Mouse (Mus musculus) thymus, postnatal 25 days (tissue): ENCODE measurements around the gene Aipl1.

Experiments
- DNase-seq: peaks from one replicate; pipeline ENCODE4 v3.0.0; 2022

Aipl1 gene

DNA sequence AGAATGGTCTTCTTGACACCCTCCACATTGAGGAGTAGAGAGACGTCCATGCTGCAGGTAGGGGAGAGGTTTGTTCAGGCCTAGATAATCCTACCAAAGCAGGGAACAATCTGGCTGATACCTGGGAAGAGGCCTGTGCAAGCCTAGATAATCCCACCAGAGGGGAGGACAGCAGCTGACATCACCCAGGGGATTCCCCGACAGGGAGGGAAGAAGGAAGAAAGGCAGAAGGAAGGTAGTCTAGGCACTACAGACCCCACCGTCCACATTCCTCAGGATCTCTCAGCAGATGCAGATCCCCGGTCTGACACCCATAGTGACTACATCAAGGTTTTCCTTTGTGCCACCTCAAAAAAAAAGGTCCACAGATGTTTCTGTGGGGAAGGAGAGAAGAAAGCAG is at the start of gene Aipl1:
TSS of gene Aipl1 (minus strand) at position 101 of the 400 bp plus-strand sequence.
- no peak for DNase-seq

GRCm38 (mm10) chr11:72086251-72087046 is 49.1 kb upstream of the Aipl1 start:
- DNase-seq: no peak

DNA sequence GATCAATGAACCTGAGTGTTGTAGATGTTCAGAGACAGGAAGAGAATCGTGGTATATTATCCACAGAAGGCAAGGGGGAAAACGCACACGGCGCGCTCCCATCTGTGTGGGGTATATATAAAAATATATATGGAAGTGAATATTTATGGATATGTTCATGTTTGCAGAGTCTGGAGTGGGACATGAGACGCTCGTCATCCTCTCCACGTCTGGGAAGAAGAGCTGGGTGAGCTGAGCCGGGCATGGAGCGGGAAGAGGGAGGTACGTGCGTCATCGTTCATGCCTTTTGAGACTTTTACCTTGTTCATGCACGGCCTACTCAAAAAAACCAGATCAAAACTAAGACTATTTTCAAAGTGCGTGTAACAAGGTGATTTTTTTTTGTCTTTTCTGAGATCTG is 47.0 kb upstream of the Aipl1 start:
- no peak for DNase-seq

GRCm38 (mm10) chr11:72082601-72083000 is 45.3 kb upstream of the Aipl1 start:
- no peak for DNase-seq

DNA sequence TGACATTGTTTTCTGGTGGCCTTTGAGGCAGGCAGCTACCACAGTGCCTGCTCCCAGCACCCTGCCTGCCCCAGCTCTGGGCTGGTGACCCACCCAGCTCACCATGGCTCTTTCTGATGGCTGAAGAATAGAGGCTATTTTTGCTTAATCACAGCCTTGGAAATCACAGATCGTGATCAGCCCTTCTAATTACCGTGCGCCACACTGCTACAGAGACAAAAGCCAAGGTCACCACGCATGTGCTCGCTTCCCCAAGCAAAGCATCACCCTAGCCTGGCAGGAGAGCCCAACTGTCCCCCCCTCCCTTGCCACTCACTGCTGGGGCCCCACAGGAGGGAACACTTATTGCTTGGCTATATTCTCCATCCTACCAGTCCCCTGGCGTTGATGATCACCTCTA is 43.2 kb upstream of the Aipl1 start:
- no peak for DNase-seq

GRCm38 (mm10) chr11:72078647-72079046 is 41.3 kb upstream of the Aipl1 start:
- DNase-seq: no peak

GRCm38 (mm10) chr11:72078056-72078455 is 40.7 kb upstream of the Aipl1 start:
- DNase-seq: no peak

GRCm38 (mm10) chr11:72074230-72074629 is 36.9 kb upstream of the Aipl1 start:
- no peak for DNase-seq

DNA sequence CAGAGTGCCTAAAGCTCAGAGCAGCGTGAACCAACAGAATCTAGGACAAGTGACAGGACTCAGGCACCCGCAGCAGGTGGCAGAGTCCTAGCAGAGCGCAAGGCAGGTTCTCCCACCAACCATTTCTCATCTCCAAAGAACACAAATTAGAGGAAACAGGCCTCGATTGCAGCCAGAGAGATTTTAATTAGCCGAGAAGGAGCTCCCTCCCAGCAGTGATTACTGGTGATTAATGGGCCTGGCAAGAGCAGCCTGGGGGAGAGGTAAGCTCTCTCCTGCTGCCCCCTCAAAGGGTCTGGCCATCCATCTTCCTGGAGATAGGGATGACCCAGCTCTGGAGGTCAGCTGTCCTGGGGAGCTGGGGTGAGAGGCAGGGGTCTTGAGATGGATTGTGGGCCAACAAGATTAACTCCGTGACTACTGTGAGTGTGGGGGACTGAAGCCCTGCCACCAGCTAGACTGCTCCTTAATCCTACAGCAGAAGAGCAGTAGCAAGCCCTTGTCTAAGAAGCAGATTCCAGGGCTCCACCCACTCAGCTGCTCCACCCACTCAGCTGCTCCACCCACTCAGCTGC is 35.1 kb upstream of the Aipl1 start:
- no peak for DNase-seq

DNA sequence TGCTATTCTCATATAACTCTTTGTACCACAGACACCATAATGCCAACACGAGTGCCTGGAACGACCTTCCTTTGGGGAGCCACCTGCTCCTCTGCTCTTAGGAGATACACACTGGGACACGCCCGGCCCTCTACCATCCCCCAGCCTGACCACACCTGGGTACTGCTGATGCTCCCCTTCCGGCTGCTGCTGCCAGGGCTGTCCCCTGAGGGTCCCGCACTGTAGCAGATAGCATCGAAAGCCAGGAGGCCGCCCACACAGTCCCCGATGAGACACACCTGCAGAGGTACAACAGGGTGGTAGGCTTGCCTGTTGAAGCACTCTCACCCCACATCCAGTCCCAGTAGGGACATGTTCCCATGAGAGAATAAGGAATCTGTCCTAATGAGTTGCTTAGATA is 33.4 kb upstream of the Aipl1 start:
- DNase-seq: no peak

DNA sequence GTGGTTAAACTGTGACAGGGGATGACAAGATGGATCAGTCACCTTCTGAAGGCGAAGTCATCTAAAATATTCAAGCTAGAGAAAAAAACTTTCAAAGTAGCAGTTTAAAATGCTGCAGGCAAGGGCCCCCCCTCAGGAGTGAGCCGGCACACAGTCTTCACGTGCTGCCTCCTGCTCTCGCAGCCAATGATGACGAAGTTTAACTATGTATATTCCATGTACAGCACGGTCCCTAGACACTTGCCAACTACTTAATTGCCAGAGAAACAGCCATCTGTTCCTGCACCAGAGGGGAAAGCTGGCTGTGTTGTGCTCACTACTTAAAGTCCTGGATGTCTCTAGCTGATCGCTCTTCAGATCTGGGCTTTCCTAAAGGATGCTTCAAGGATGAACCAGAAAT is 30.7 kb upstream of the Aipl1 start:
- no peak for DNase-seq

DNA sequence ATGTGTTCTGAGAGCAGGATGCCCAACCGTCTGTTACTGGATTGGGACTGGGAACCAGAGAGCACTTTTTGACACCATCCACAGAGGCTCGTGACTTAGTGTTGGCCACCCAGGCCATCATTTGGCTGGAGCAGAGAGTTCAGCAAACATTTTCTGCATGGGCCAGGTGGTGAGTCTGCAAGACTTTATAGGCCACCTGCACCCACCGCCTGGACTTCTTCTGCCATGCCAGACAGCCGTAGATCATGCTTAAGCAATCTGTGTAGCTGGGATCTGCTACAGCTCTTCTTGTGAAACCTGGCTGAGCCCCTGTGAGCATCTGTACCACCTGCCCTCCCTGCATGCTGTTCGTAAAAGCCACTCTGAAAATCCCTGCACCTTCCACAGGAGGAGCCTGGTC is 30.0 kb upstream of the Aipl1 start:
- DNase-seq: no peak

DNA sequence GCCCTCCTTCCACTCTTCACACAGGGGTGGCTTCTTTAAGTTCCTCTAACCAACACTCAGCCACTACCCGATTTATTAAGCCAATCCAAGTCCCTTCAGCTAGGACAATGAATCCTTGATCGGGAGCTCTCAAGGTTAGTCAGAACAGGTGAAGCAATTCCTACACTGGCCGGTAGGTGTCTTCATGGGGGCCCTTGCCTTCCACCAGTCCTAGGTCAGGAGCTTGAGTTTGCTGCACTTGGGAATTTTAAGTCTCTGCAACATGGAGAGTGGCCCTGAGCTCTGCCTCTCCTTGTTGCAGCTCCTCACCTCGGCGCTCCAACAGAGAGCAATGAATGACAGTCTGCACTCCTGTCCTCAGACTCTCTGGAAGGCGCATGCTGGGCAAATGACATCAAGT is 29.0 kb upstream of the Aipl1 start:
- DNase-seq: peak; percentile 16

DNA sequence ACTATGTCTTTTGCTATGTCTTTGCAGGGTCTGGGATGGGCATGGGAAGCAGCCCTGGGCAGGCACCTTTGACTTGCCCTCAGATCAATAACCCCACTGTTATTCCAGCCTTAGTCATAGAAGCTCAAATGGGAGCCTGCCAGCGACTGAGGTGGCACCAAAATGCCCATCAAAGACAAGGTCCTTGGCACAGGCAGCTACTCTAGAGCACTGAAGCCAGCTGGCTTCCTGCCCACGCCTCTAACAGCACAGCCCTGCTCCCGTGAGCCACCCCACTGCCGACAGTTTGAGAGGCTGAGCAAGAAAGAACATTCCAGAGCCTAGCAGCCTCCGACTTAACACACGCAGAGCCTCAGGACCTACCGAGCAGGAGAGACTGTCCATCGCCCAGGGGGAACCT is 27.8 kb upstream of the Aipl1 start:
- no peak for DNase-seq

GRCm38 (mm10) chr11:72064414-72064813 is 27.1 kb upstream of the Aipl1 start:
- no peak for DNase-seq

GRCm38 (mm10) chr11:72061093-72061620 is 23.8 kb upstream of the Aipl1 start:
- DNase-seq: no peak

DNA sequence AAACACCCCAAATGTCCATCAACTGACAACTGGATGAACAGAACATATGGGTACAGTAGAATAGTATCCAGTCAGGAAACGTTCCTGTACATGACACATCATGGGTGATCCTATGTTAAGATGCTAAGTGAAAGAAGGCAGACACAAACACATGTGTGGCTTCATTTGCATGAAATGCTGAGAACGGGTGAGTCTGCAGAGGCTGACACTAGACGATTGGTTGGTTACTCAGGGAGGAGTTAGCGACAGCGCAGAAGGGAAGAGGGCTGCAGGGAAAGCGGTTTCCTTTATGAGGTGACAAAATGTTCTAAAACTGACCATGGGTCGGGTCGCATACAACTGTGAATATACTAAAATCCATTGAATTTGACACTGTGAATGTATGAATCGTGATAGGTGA is 23.1 kb upstream of the Aipl1 start:
- DNase-seq: no peak

DNA sequence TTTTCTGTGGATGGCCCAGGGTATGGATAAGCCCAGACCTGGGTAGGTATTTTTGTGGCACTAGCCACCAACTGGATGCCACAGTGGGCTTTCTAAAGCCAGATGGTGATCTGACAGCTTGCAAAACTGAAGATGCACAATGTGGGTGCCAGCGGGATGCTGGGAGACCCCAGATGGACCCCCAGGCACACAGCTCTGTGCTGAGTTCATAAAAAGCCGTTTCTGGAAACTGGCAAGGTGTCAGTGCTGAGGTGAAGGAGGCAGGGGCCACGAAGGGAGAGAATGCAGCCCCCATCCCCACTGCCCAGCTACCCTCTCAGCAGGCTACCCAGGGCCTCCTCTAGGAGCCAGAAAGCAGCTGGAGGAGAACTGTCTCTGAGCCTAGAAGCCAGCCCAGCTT is 19.9 kb upstream of the Aipl1 start:
- DNase-seq: no peak

GRCm38 (mm10) chr11:72055176-72055575 is 17.9 kb upstream of the Aipl1 start:
- no peak for DNase-seq

GRCm38 (mm10) chr11:72052636-72053035 is 15.3 kb upstream of the Aipl1 start:
- peak; percentile 71 for DNase-seq

GRCm38 (mm10) chr11:72052221-72052620 is 14.9 kb upstream of the Aipl1 start:
- no peak for DNase-seq

GRCm38 (mm10) chr11:72050895-72051858 is 13.9 kb upstream of the Aipl1 start:
- DNase-seq: no peak

- DNase-seq: no peak
These were observed 13.0 kb upstream of the Aipl1 start for GRCm38 (mm10) chr11:72050168-72050894.
